Mouse (Mus musculus) midbrain, embryonic 12.5 days (tissue): Measurements from ENCODE around the gene Ndufs7. TPM values are rescaled to one million over a fixed set of nuclear protein-coding genes. Genes with fewer than 3 reads are reported as not detected.
A peak's percentile ranks its signal among the peaks of the same experiment; 100 is the strongest.
"Not testable (repeated sequence)": the region's sequence is repeated elsewhere in the genome, so short reads cannot be mapped to it uniquely, and the experiment has no call there.

ENCODE experiments used
- ATAC-seq: fragments of 200-750 bp; cut with Nextera tagmentation; 2 replicates; pipeline ENCODE4 v1.8.0; 2017; ENCODE audit warnings: low read depth, moderate TSS enrichment, moderate library complexity; ENCODE audit not compliant: low FRiP score
- H3K27ac ChIP-seq: fragments of 300-500 bp; sonication (generic); replicated peaks from 2 replicates; pipeline ENCODE4 v1.5.1; 2016; ENCODE audit warnings: mild to moderate bottlenecking
- H3K27me3 ChIP-seq: fragments of 300-500 bp; sonication (generic); 2 replicates; pipeline ENCODE4 v1.6.1; 2016; ENCODE audit warnings: mild to moderate bottlenecking
- H3K36me3 ChIP-seq: fragments of 300-500 bp; sonication (generic); 2 replicates; pipeline ENCODE4 v1.6.1; 2016
- H3K4me1 ChIP-seq: fragments of 300-500 bp; sonication (generic); 2 replicates; pipeline ENCODE4 v1.6.1; 2016
- H3K4me2 ChIP-seq: fragments of 300-500 bp; sonication (generic); replicated peaks from 2 replicates; pipeline ENCODE4 v1.6.1; 2016; ENCODE audit warnings: mild to moderate bottlenecking, moderate library complexity
- H3K4me3 ChIP-seq: fragments of 300-500 bp; sonication (generic); 2 replicates; pipeline ENCODE4 v1.5.1; 2016; ENCODE audit warnings: mild to moderate bottlenecking
- H3K9ac ChIP-seq: fragments of 300-500 bp; sonication (generic); replicated peaks from 2 replicates; pipeline ENCODE4 v1.6.1; 2016; ENCODE audit warnings: mild to moderate bottlenecking, moderate library complexity
- H3K9me3 ChIP-seq: fragments of 300-500 bp; sonication (generic); 2 replicates; pipeline ENCODE4 v1.6.1; 2016; ENCODE audit warnings: mild to moderate bottlenecking
- WGBS: fragments of 180-500 bp; shearing (Covaris S2); methylation state at CpG from one replicate; pipeline ENCODE4 v1.1.7; 2016; 5-methylcytosine and 5-hydroxymethylcytosine counted together
- polyA plus RNA-seq: library from polyadenylated mRNA; unstranded; fragments of >200 nt; fragmentation: Nextera tagmentation; extraction: Ambion mirVana; gene quantifications from 2 replicates; pipeline ENCODE4 v1.2.1, GENCODE M21; 2016

The Ndufs7 gene
- polyA plus RNA-seq, 1 experiment from 2014 or later: 205 TPM

DNA sequence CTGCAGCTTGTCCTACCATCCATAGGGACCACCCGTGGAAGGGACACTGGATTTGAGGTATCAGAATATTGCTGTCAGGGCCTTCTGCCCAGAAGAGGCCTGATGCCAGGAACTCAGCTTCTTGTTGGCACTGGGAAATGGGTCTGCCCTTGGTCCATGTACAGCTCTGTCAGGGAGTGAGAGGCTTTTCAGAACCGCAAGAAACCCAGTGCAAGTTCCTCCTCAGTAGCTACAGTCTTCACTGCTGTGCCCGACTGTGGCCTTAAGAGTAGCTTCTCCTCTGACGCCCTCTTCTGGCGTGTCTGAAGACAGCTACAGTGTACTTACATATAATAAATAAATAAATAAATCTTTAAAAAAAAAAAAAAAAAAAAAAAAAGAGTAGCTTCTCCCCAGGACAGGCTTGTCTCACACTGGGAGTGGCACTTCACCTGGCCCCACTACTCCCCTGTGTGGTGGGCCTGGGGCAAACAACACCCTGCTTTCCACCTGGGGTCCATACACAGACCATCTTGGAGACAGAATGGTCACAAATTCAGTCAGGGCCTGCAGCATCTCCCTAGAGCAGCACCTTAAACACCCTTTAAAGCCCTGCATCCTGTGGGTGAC, 4.0 kb upstream of the Ndufs7 start:
- H3K9ac ChIP-seq: peak overlapping the region; percentile 45; the same call in 1 of the 2 replicates
- H3K27ac ChIP-seq: peak overlapping the region; percentile 66
- no peaks in the 10 kb centered on the region for H3K9me3 ChIP-seq
- peaks cover 48% of the 10 kb centered on the region for H3K36me3 ChIP-seq
- no peak overlapping the region for H3K4me2 ChIP-seq
- peaks cover 17% of the 10 kb centered on the region for H3K27me3 ChIP-seq
- ATAC-seq: no peak
- H3K4me1 ChIP-seq: peaks cover 16% of the 10 kb centered on the region
- no peak overlapping the region for H3K4me3 ChIP-seq
- 33% methylated on average over 5 of the region's 5 CpGs for WGBS

GRCm38 (mm10) chr10:80245600-80245999, 3.3 kb upstream of the Ndufs7 start:
- Histone ChIP-seq H3K36me3 (peaks cover 41% of the 10 kb centered on the region), H3K4me2 (no peak overlapping the region), H3K4me3 (0 out of 2 replicates have a peak overlapping the region, but pooled peaks have one; percentile 3), H3K4me1 (peaks cover 23% of the 10 kb centered on the region), H3K9me3 (no peaks in the 10 kb centered on the region), H3K27me3 (peaks cover 16% of the 10 kb centered on the region), H3K9ac (peak overlapping the region; percentile 45), H3K27ac (peak overlapping the region; percentile 66)
- ATAC-seq: no peak
- 4% methylated on average over 4 of the region's 4 CpGs for WGBS

- H3K9me3 ChIP-seq: no peaks in the 10 kb centered on the region
- peaks cover 24% of the 10 kb centered on the region for H3K36me3 ChIP-seq
- no peak overlapping the region for H3K9ac ChIP-seq
- no peak overlapping the region for H3K27ac ChIP-seq
- H3K4me2 ChIP-seq: no peak overlapping the region
- no peak overlapping the region for H3K4me3 ChIP-seq
- no peak for ATAC-seq
- H3K4me1 ChIP-seq: peaks cover 16% of the 10 kb centered on the region
- H3K27me3 ChIP-seq: peaks cover 11% of the 10 kb centered on the region
- WGBS: 54% methylated on average over 6 of the region's 6 CpGs
Measured at GRCm38 (mm10) chr10:80247849-80248248, 1.1 kb upstream of the Ndufs7 start.

DNA sequence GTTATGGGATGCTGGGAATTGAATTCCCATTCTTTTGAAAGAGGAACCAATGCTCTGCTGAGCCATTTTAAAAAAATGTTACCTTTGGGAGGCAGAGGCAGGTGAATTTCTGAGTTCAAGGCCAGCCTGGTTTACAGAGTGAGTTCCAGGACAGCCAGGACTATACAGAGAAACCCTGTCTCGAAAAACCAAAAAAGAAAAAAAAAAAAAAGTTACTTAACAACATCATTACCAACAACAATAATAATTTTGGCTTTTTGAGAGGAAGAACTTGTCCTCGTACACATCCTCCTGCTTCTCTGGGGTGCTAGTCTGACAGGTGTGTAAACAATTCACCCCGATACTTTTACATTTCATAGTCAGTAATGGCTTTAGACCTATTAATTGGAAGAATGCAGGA, 484 bp upstream of the Ndufs7 start:
- H3K9ac ChIP-seq, H3K27ac ChIP-seq, ATAC-seq, H3K9me3 ChIP-seq: not testable (repeated sequence)
- Histone ChIP-seq H3K4me1 (peaks cover 16% of the 10 kb centered on the region), H3K4me2 (peak overlapping the region; percentile 60), H3K27me3 (peaks cover 11% of the 10 kb centered on the region), H3K4me3 (peak overlapping the region; percentile 63; the same call in 1 of the 2 replicates), H3K36me3 (peaks cover 24% of the 10 kb centered on the region)
- WGBS: 52% methylated on average over 3 of the region's 3 CpGs

- 47% methylated on average over 2 of the region's 2 CpGs for WGBS
- peak overlapping the region; percentile 71 for H3K9ac ChIP-seq
- H3K4me1 ChIP-seq: peaks cover 15% of the 10 kb centered on the region
- H3K27ac ChIP-seq: no peak overlapping the region
- H3K27me3 ChIP-seq: peaks cover 7% of the 10 kb centered on the region; the same call in 1 of the 2 replicates
- no peak for ATAC-seq
- H3K4me2 ChIP-seq: peak overlapping the region; percentile 60
- peaks cover 28% of the 10 kb centered on the region for H3K36me3 ChIP-seq
- no peaks in the 10 kb centered on the region for H3K9me3 ChIP-seq
- H3K4me3 ChIP-seq: peak overlapping the region; percentile 63
Measured at GRCm38 (mm10) chr10:80250059-80250458, 1.1 kb downstream of the Ndufs7 start.

- Histone ChIP-seq H3K9me3 (no peaks in the 10 kb centered on the region), H3K4me1 (peaks cover 10% of the 10 kb centered on the region), H3K27me3 (peaks cover 7% of the 10 kb centered on the region; the same call in 1 of the 2 replicates), H3K4me2 (peak overlapping the region; percentile 60), H3K36me3 (peaks cover 33% of the 10 kb centered on the region), H3K27ac (no peak overlapping the region), H3K9ac (no peak overlapping the region), H3K4me3 (peak overlapping the region; percentile 63; the same call in 1 of the 2 replicates)
- no peak for ATAC-seq
- WGBS: 86% methylated on average over 4 of the region's 4 CpGs
Measured at GRCm38 (mm10) chr10:80250573-80250972, 1.7 kb downstream of the Ndufs7 start.

DNA sequence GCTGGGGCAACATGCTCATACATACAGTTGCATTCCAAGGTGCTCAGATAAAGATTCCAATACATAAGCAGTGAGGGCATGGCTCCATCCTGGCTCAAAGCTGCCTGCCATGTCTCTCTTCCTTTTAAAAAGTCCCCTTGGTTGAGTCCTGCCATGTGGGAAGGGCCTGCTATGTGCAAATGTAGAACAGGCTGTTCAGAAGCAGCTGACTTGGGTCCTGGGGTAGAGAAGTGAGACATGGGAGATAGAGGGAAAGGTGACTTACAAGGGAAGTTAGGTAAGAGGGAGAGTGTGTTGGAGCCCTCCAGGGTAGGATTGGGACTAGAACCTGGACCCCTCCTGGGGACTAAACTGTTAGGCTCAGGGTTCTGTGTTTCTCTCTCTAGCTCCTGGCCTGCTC, 3.1 kb downstream of the Ndufs7 start:
- H3K9me3 ChIP-seq: no peaks in the 10 kb centered on the region
- ATAC-seq: no peak
- no peak overlapping the region for H3K9ac ChIP-seq
- no peak overlapping the region for H3K4me2 ChIP-seq
- H3K27me3 ChIP-seq: no peaks in the 10 kb centered on the region
- H3K4me3 ChIP-seq: no peak overlapping the region
- H3K4me1 ChIP-seq: peaks cover 14% of the 10 kb centered on the region
- no peak overlapping the region for H3K27ac ChIP-seq
- peaks cover 48% of the 10 kb centered on the region for H3K36me3 ChIP-seq

DNA sequence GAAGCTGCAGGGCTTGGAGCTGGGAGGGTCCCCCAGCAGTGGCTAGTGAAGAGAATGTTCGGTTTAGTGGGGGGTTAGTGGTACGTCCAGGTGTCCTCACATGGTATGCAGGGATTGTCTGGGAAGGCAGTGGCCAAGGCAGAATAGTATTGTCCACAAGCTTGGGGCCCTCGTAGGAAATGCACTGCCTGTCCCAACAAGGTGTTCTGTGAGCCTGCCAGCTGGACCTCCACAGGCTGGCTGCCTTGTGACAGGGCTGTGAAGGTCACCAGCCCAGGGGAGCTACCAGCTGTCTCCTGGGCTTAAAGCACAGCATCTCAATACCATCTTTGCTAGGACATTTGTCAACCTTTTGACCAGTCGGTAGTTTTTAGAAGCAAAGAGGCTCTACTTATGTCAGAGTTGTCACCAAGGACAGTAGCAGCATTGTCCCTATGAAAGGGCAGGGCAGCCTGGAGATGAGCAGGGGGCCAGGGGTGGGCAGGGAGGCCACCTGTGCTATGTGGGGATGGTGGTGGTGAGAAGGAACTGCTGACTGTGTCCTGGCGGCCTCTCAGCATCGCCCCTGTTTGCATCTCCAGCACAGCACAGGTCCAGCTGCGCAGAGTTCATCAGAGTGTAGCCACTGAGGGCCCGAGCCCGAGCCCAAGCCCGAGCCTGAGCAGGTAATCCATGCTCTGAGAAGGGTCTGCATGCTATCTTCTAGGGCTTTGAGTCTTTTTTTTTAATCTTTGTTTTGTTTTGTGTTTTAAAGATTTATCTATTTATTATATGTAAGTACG, 3.8 kb downstream of the Ndufs7 start:
- Histone ChIP-seq H3K36me3 (peaks cover 52% of the 10 kb centered on the region), H3K9me3 (no peaks in the 10 kb centered on the region), H3K27ac (no peak overlapping the region), H3K4me1 (peaks cover 14% of the 10 kb centered on the region), H3K4me2 (no peak overlapping the region), H3K9ac (no peak overlapping the region), H3K27me3 (no peaks in the 10 kb centered on the region), H3K4me3 (no peak overlapping the region)
- 92% methylated on average over 11 of the region's 11 CpGs for WGBS
- no peak for ATAC-seq

GRCm38 (mm10) chr10:80253551-80253950, 4.6 kb downstream of the Ndufs7 start:
- H3K4me3 ChIP-seq: no peak overlapping the region

GRCm38 (mm10) chr10:80254331-80255297, 5.7 kb downstream of the Ndufs7 start:
- Histone ChIP-seq H3K4me2 (no peak overlapping the region), H3K4me1 (peaks cover 21% of the 10 kb centered on the region), H3K36me3 (peaks cover 68% of the 10 kb centered on the region), H3K27me3 (no peaks in the 10 kb centered on the region; the same call in 1 of the 2 replicates), H3K9me3 (no peaks in the 10 kb centered on the region), H3K27ac (no peak overlapping the region), H3K9ac (no peak overlapping the region), H3K4me3 (no peak overlapping the region)
- ATAC-seq: no peak
- WGBS: 93% methylated on average over 26 of the region's 26 CpGs

More at GRCm38 (mm10) chr10:80253551-80253950, 4.6 kb downstream of the Ndufs7 start:
- Histone ChIP-seq H3K9ac (no peak overlapping the region), H3K27ac (no peak overlapping the region), H3K36me3 (peaks cover 60% of the 10 kb centered on the region), H3K4me1 (peaks cover 14% of the 10 kb centered on the region), H3K27me3 (no peaks in the 10 kb centered on the region), H3K4me2 (no peak overlapping the region), H3K9me3 (no peaks in the 10 kb centered on the region)
- ATAC-seq: no peak
- WGBS: 93% methylated on average over 6 of the region's 6 CpGs

GRCm38 (mm10) chr10:80255881-80256535, 7.1 kb downstream of the Ndufs7 start:
- H3K4me2 ChIP-seq: no peak overlapping the region
- H3K9me3 ChIP-seq: no peaks in the 10 kb centered on the region
- no peaks in the 10 kb centered on the region; the same call in 1 of the 2 replicates for H3K27me3 ChIP-seq
- 0 out of 2 replicates have a peak overlapping the region, but pooled peaks have one; percentile 1 for H3K4me3 ChIP-seq
- peaks cover 68% of the 10 kb centered on the region for H3K36me3 ChIP-seq
- peaks cover 26% of the 10 kb centered on the region for H3K4me1 ChIP-seq
- 77% methylated on average over 5 of the region's 5 CpGs for WGBS
- H3K27ac ChIP-seq: no peak overlapping the region
- ATAC-seq: no peak
- H3K9ac ChIP-seq: 0 out of 2 replicates have a peak overlapping the region, but pooled peaks have one; percentile 31
